ENCODE assay signal across 8 mouse cellular contexts in the genomic region with DNA sequence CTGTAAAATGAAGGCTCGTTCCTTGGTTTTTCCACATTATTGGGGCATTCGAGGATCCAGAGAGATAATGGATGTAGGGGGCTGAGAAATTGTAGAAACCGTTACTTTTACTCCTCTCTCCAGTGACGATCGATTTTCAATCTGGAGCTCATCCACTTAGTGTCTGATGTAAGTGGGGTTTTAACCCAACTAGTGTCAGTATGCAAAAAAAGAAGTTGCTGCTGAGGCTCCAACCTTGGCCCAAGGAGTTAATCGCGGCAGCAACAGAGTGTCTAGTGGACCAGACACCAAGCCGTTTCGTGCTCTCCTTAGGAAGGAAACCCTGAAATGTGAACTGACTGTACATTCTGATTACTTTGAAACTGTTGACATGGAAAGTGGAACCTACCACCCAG. TPM values are rescaled to one million over a fixed set of nuclear protein-coding genes. Genes with fewer than 3 reads are reported as not detected.
A peak's percentile ranks its signal among the peaks of the same experiment; 100 is the strongest.
DNase-seq lines count a peak whose midpoint lies in the region; ATAC-seq and TF ChIP-seq lines count a peak whose summit lies in the region.

No protein-coding gene starts in this region.

- H3K4me1 ChIP-seq in kidney, postnatal 0 days (replicated peaks; ENCODE audit: insufficient read depth, low read length): peaks cover 10% of the 10 kb centered on the region; the same call in 1 of the 2 replicates
- H3K4me1 ChIP-seq in hindbrain, embryonic 14.5 days (replicated peaks; ENCODE audit: control insufficient read depth, insufficient read depth, low read length): peaks cover 18% of the 10 kb centered on the region
- H3K4me1 ChIP-seq in midbrain, postnatal 0 days (ENCODE audit: insufficient read depth, low read length): 0 out of 2 replicates have a peak, but pooled peaks cover 6% of the 10 kb centered on the region

- peaks cover 15% of the 10 kb centered on the region for H3K36me3 ChIP-seq in kidney, postnatal 0 days (ENCODE audit: insufficient read depth, low read length)
- H3K36me3 ChIP-seq in hindbrain, embryonic 14.5 days (replicated peaks; ENCODE audit: control insufficient read depth, insufficient read depth): peaks cover 5% of the 10 kb centered on the region; the same call in 1 of the 2 replicates
- peaks cover 3% of the 10 kb centered on the region; the same call in 1 of the 2 replicates for H3K36me3 ChIP-seq in midbrain, postnatal 0 days (ENCODE audit: insufficient read depth, low read length)

- H3K4me3 ChIP-seq in kidney, postnatal 0 days (replicated peaks; ENCODE audit: low read depth, low read length): peak overlapping the region; percentile 63
- peak overlapping the region; percentile 56 for H3K4me3 ChIP-seq in hindbrain, embryonic 14.5 days (replicated peaks; ENCODE audit: low read length)
- peak overlapping the region; percentile 59 for H3K4me3 ChIP-seq in midbrain, postnatal 0 days (ENCODE audit: low read depth, low read length)

- H3K27ac ChIP-seq in kidney, postnatal 0 days: peak overlapping the region; percentile 71
- peak overlapping the region; percentile 90 for H3K27ac ChIP-seq in hindbrain, embryonic 14.5 days
- peak overlapping the region; percentile 88 for H3K27ac ChIP-seq in midbrain, postnatal 0 days (ENCODE audit: low read depth, low read length)

- peak overlapping the region; percentile 63 for H3K4me2 ChIP-seq in kidney, postnatal 0 days (ENCODE audit: low read length)
- peak overlapping the region; percentile 52 for H3K4me2 ChIP-seq in hindbrain, embryonic 14.5 days (replicated peaks)
- H3K4me2 ChIP-seq in midbrain, postnatal 0 days (ENCODE audit: low read depth, low read length, poor library complexity, severe bottlenecking): peak overlapping the region; percentile 50

- no peak for TF ChIP-seq POLR2A in brain, embryonic 14.5 days (IDR thresholded peaks at IDR 0.05; ENCODE audit: borderline replicate concordance, extremely low read depth, insufficient read depth, insufficient read length, poor library complexity, severe bottlenecking)

- H3K9me3 ChIP-seq in kidney, postnatal 0 days (replicated peaks; ENCODE audit: low read length): no peaks in the 10 kb centered on the region
- peaks cover 4% of the 10 kb centered on the region; the same call in 1 of the 2 replicates for H3K9me3 ChIP-seq in hindbrain, embryonic 14.5 days (ENCODE audit: control insufficient read depth, low read length)
- H3K9me3 ChIP-seq in midbrain, postnatal 0 days (ENCODE audit: low read length): no peaks in the 10 kb centered on the region

- TF ChIP-seq CTCF in kidney, postnatal 0 days (IDR thresholded peaks at IDR 0.05; ENCODE audit: low read depth): no peak
- no peak for TF ChIP-seq CTCF in brain, embryonic 14.5 days (IDR thresholded peaks at IDR 0.05; ENCODE audit: borderline replicate concordance, extremely low read depth, insufficient read depth, insufficient read length)
- no peak for TF ChIP-seq CTCF in midbrain, postnatal 0 days (IDR thresholded peaks at IDR 0.05)

- no peaks in the 10 kb centered on the region for H3K27me3 ChIP-seq in kidney, postnatal 0 days (ENCODE audit: insufficient read depth, low read length)
- no peaks in the 10 kb centered on the region for H3K27me3 ChIP-seq in hindbrain, embryonic 14.5 days (ENCODE audit: control insufficient read depth, insufficient read depth, low read length)
- no peaks in the 10 kb centered on the region for H3K27me3 ChIP-seq in midbrain, postnatal 0 days (ENCODE audit: insufficient read depth, low read length)

- 1% methylated on average over 9 of the region's 9 CpGs for WGBS in kidney, postnatal 0 days
- WGBS in hindbrain, embryonic 14.5 days: under 1% methylated on average over 9 of the region's 9 CpGs
- WGBS in midbrain, postnatal 0 days: under 1% methylated on average over 9 of the region's 9 CpGs

- ATAC-seq in kidney, postnatal 0 days (replicated peaks; ENCODE audit: low FRiP score, low read depth): no peak
- ATAC-seq in hindbrain, embryonic 14.5 days (ENCODE audit: low FRiP score): no peak
- ATAC-seq in midbrain, postnatal 0 days (ENCODE audit: low FRiP score): no peak

- peak; percentile 44 for DNase-seq in kidney, postnatal 0 days (ENCODE audit: low spot score)
- no peak for DNase-seq in kidney, postnatal 14 days
- peak; percentile 49 for DNase-seq in brain, embryonic 14.5 days (ENCODE audit: low read depth)
- DNase-seq in hindbrain, embryonic 14.5 days (ENCODE audit: low spot score): no peak
- DNase-seq in midbrain, postnatal 0 days (ENCODE audit: low spot score): peak; percentile 37
- DNase-seq in thymus, postnatal 36 days: no peak
- DNase-seq in MN1 (ENCODE audit: low spot score): no peak
- DNase-seq in thymus, postnatal 14 days: no peak

- peak overlapping the region; percentile 56 for H3K9ac ChIP-seq in kidney, postnatal 0 days (ENCODE audit: low read depth, low read length)
- peak overlapping the region; percentile 83 for H3K9ac ChIP-seq in hindbrain, embryonic 14.5 days
- peak overlapping the region; percentile 68 for H3K9ac ChIP-seq in midbrain, postnatal 0 days (replicated peaks; ENCODE audit: low read length, poor library complexity, severe bottlenecking)

RNA-seq across cellular contexts. Expression of a gene that starts 1.1 kb away (rescaled TPM):
- polyA plus RNA-seq in kidney, postnatal 0 days (2015; fragmentation: Nextera tagmentation; extraction: Ambion mirVana): 104 and 107 TPM in 2 replicates
- polyA plus RNA-seq in brain, embryonic 14.5 days (2012; rRNA removed): 100.0 and 137 TPM in 2 replicates
- polyA plus RNA-seq in hindbrain, embryonic 14.5 days (2014; fragmentation: Nextera tagmentation; extraction: Ambion mirVana): 80.3 and 92.0 TPM in 2 replicates
- total RNA-seq in midbrain, postnatal 0 days (2014; rRNA removed): 74.0 and 77.4 TPM in 2 replicates
- 107 and 120 TPM in 2 replicates for polyA plus RNA-seq in midbrain, postnatal 0 days (2015; fragmentation: Nextera tagmentation; extraction: Ambion mirVana)

RNA-seq across cellular contexts. Expression of a gene that starts 5.7 kb away (rescaled TPM):
- polyA plus RNA-seq in kidney, postnatal 0 days (2015; fragmentation: Nextera tagmentation; extraction: Ambion mirVana): 15.2 and 15.4 TPM in 2 replicates
- 19.5 and 66.1 TPM in 2 replicates for polyA plus RNA-seq in brain, embryonic 14.5 days (2012; rRNA removed)
- 4.7 and 6.1 TPM in 2 replicates for polyA plus RNA-seq in hindbrain, embryonic 14.5 days (2014; fragmentation: Nextera tagmentation; extraction: Ambion mirVana)
- total RNA-seq in midbrain, postnatal 0 days (2014; rRNA removed): 1.3 and 16.1 TPM in 2 replicates
- 2.3 and 2.8 TPM in 2 replicates for polyA plus RNA-seq in midbrain, postnatal 0 days (2015; fragmentation: Nextera tagmentation; extraction: Ambion mirVana)

RNA-seq across cellular contexts. Expression of a gene that starts 10.3 kb away (rescaled TPM):
- polyA plus RNA-seq in kidney, postnatal 0 days (2015; fragmentation: Nextera tagmentation; extraction: Ambion mirVana): not detected in 2 replicates
- polyA plus RNA-seq in brain, embryonic 14.5 days (2012; rRNA removed): not detected in 2 replicates
- polyA plus RNA-seq in hindbrain, embryonic 14.5 days (2014; fragmentation: Nextera tagmentation; extraction: Ambion mirVana): not detected in 2 replicates
- not detected in 2 replicates for total RNA-seq in midbrain, postnatal 0 days (2014; rRNA removed)
- not detected in 2 replicates for polyA plus RNA-seq in midbrain, postnatal 0 days (2015; fragmentation: Nextera tagmentation; extraction: Ambion mirVana)

RNA-seq across cellular contexts. Expression of a gene that starts 12.9 kb away (rescaled TPM):
- 0.48 and 1.3 TPM in 2 replicates for polyA plus RNA-seq in kidney, postnatal 0 days (2015; fragmentation: Nextera tagmentation; extraction: Ambion mirVana)
- 0.14 and 0.37 TPM in 2 replicates for polyA plus RNA-seq in brain, embryonic 14.5 days (2012; rRNA removed)
- 0.16 and 0.26 TPM in 2 replicates for polyA plus RNA-seq in hindbrain, embryonic 14.5 days (2014; fragmentation: Nextera tagmentation; extraction: Ambion mirVana)
- 0.05 and 0.52 TPM in 2 replicates for total RNA-seq in midbrain, postnatal 0 days (2014; rRNA removed)
- 0.69 and 1.1 TPM in 2 replicates for polyA plus RNA-seq in midbrain, postnatal 0 days (2015; fragmentation: Nextera tagmentation; extraction: Ambion mirVana)

RNA-seq across cellular contexts. Expression of a gene that starts 29.7 kb away (rescaled TPM):
- 164 and 176 TPM in 2 replicates for polyA plus RNA-seq in kidney, postnatal 0 days (2015; fragmentation: Nextera tagmentation; extraction: Ambion mirVana)
- 9.0 and 12.1 TPM in 2 replicates for polyA plus RNA-seq in brain, embryonic 14.5 days (2012; rRNA removed)
- polyA plus RNA-seq in hindbrain, embryonic 14.5 days (2014; fragmentation: Nextera tagmentation; extraction: Ambion mirVana): 9.1 and 10.8 TPM in 2 replicates
- total RNA-seq in midbrain, postnatal 0 days (2014; rRNA removed): 1.5 and 3.1 TPM in 2 replicates
- 6.2 and 6.6 TPM in 2 replicates for polyA plus RNA-seq in midbrain, postnatal 0 days (2015; fragmentation: Nextera tagmentation; extraction: Ambion mirVana)

Comparison
In these comparisons a context has a peak if more than half of its experiments do, and no peak if none do; other contexts are left out.
1. DNase-seq: peak in kidney, postnatal 0 days (single experiment), brain, embryonic 14.5 days (single experiment) and midbrain, postnatal 0 days (single experiment); none in kidney, postnatal 14 days (single experiment), hindbrain, embryonic 14.5 days (single experiment), thymus, postnatal 36 days (0 of 2), MN1 (single experiment) and thymus, postnatal 14 days (single experiment).
2. Peak in every context shown above with its lines, with median percentiles within 50 percentile points of each other: H3K27ac ChIP-seq, H3K4me2 ChIP-seq, H3K4me3 ChIP-seq and H3K9ac ChIP-seq.